Mouse (Mus musculus) MEL (cell line): ENCODE measurements around the gene Rab8a. TPM values are rescaled to one million over a fixed set of nuclear protein-coding genes. Genes with fewer than 3 reads are reported as not detected.

ENCODE experiments used
- DNase-seq: peaks from one replicate; pipeline ENCODE4 v3.0.0; 2011; ENCODE audit warnings: low read depth, low spot score
- H3K27ac ChIP-seq: 2 replicates; pipeline ENCODE4 v1.5.1; 2012; ENCODE audit warnings: low read depth, mild to moderate bottlenecking, control low read depth, low read length, moderate library complexity; ENCODE audit not compliant: control insufficient read depth
- H3K27me3 ChIP-seq, 2 experiments: fragments of 150-350 bp in 1 of 2; sonication (generic) in 1 of 2; 2 replicates each; pipeline ENCODE4 v1.6.1; 2012; ENCODE audit warnings: low read length in 2 of 2, mild to moderate bottlenecking in 2 of 2, improper control_type of control experiment in 1 of 2, moderate library complexity in 1 of 2; ENCODE audit not compliant: insufficient read depth in 2 of 2, control insufficient read depth in 1 of 2
- H3K36me3 ChIP-seq, 2 experiments: 2 replicates each; pipeline ENCODE4 v1.6.1; 2012 to 2014; ENCODE audit warnings: low read length in 2 of 2, improper control_type of control experiment in 1 of 2, inconsistent platforms in 1 of 2, mild to moderate bottlenecking in 1 of 2; ENCODE audit not compliant: insufficient read depth in 2 of 2, control insufficient read depth in 1 of 2
- H3K4me1 ChIP-seq, 2 experiments: fragments of 150-350 bp in 1 of 2; sonication (generic) in 1 of 2; 2 replicates each; pipeline ENCODE4 v1.6.1; 2012; ENCODE audit warnings: low read length in 2 of 2, improper control_type of control experiment in 1 of 2, mild to moderate bottlenecking in 1 of 2; ENCODE audit not compliant: insufficient read depth in 2 of 2, control insufficient read depth in 1 of 2
- H3K4me3 ChIP-seq, 2 experiments: fragments of 150-350 bp in 1 of 2; sonication (generic) in 1 of 2; 2 replicates each; pipeline ENCODE4 v1.5.1; 2012; ENCODE audit warnings: low read depth in 2 of 2, low read length in 2 of 2, mild to moderate bottlenecking in 2 of 2, moderate library complexity in 2 of 2, control low read depth in 1 of 2, improper control_type of control experiment in 1 of 2; ENCODE audit not compliant: control insufficient read depth in 1 of 2, insufficient read depth in 1 of 2
- H3K79me2 ChIP-seq: 2 replicates; pipeline ENCODE4 v1.6.1; 2012; ENCODE audit warnings: mild to moderate bottlenecking, low read length, moderate library complexity; ENCODE audit not compliant: control insufficient read depth, poor library complexity, insufficient read depth
- H3K9ac ChIP-seq: 2 replicates; pipeline ENCODE4 v1.6.1; 2012; ENCODE audit warnings: low read depth, mild to moderate bottlenecking, control low read depth, low read length, moderate library complexity; ENCODE audit not compliant: control insufficient read depth, poor library complexity, severe bottlenecking
- H3K9me3 ChIP-seq: fragments of 150-350 bp; sonication (generic); replicated peaks from 2 replicates; pipeline ENCODE4 v1.6.1; 2012; ENCODE audit warnings: mild to moderate bottlenecking, low read length, improper control_type of control experiment, moderate library complexity; ENCODE audit not compliant: insufficient read depth
- BHLHE40 ChIP-seq: IDR thresholded peaks from 2 replicates; pipeline ENCODE4 v1.6.1; 2012; ENCODE audit warnings: low read depth, mild to moderate bottlenecking, inconsistent platforms, low read length, improper control_type of control experiment, borderline replicate concordance
- E2F4 ChIP-seq: IDR thresholded peaks from 2 replicates; pipeline ENCODE4 v1.6.1; 2011; ENCODE audit warnings: low read depth, low read length, improper control_type of control experiment, borderline replicate concordance
- ELF1 ChIP-seq: IDR thresholded peaks from 2 replicates; pipeline ENCODE4 v1.6.1; 2014; ENCODE audit warnings: low read depth, mild to moderate bottlenecking, inconsistent platforms, low read length, improper control_type of control experiment, moderate library complexity
- EP300 ChIP-seq, 2 experiments: IDR thresholded peaks; 2 replicates each; pipeline ENCODE4 v1.6.1; 2011; ENCODE audit warnings: improper control_type of control experiment in 2 of 2, low read length in 2 of 2, low read depth in 1 of 2, mild to moderate bottlenecking in 1 of 2
- ETS1 ChIP-seq: IDR thresholded peaks from 2 replicates; pipeline ENCODE4 v1.6.1; 2012; ENCODE audit warnings: low read depth, mild to moderate bottlenecking, inconsistent platforms, low read length, improper control_type of control experiment, moderate library complexity
- JUND ChIP-seq: IDR thresholded peaks from 2 replicates; pipeline ENCODE4 v1.6.1; 2011; ENCODE audit warnings: low read depth, mild to moderate bottlenecking, improper control_type of control experiment, low read length
- KAT2A ChIP-seq: conservative IDR thresholded peaks from 2 replicates; pipeline ENCODE4 v1.6.1; 2012; ENCODE audit warnings: low read depth, low read length, improper control_type of control experiment, inconsistent platforms
- MAFK ChIP-seq: IDR thresholded peaks from 2 replicates; pipeline ENCODE4 v1.6.1; 2011; ENCODE audit warnings: low read depth, mild to moderate bottlenecking, low read length, improper control_type of control experiment, borderline replicate concordance
- MAZ ChIP-seq: IDR thresholded peaks from 2 replicates; pipeline ENCODE4 v1.6.1; 2012; ENCODE audit warnings: low read depth, mild to moderate bottlenecking, inconsistent platforms, low read length, improper control_type of control experiment
- MEF2A ChIP-seq: IDR thresholded peaks from 2 replicates; pipeline ENCODE4 v1.6.1; 2014; ENCODE audit warnings: low read depth, mild to moderate bottlenecking, inconsistent platforms, low read length, improper control_type of control experiment; ENCODE audit not compliant: poor library complexity, insufficient replicate concordance, severe bottlenecking; ENCODE audit errors: extremely low read depth
- MYB ChIP-seq: IDR thresholded peaks from 2 replicates; pipeline ENCODE4 v1.6.1; 2011; ENCODE audit warnings: mild to moderate bottlenecking, low read depth, low read length, improper control_type of control experiment
- NRF1 ChIP-seq: IDR thresholded peaks from 2 replicates; pipeline ENCODE4 v1.6.1; 2014; ENCODE audit warnings: low read depth, mild to moderate bottlenecking, inconsistent platforms, low read length, improper control_type of control experiment, moderate library complexity; ENCODE audit not compliant: poor library complexity, insufficient read depth, severe bottlenecking
- POLR2A ChIP-seq, 2 experiments: IDR thresholded peaks; 2 replicates each; pipeline ENCODE4 v1.6.1; 2011 to 2012; ENCODE audit warnings: low read length in 2 of 2, mild to moderate bottlenecking in 2 of 2, control low read depth in 1 of 2, improper control_type of control experiment in 1 of 2, low read depth in 1 of 2, moderate library complexity in 1 of 2; ENCODE audit not compliant: control insufficient read depth in 1 of 2, insufficient read depth in 1 of 2, poor library complexity in 1 of 2
- RAD21 ChIP-seq: IDR thresholded peaks from 2 replicates; pipeline ENCODE4 v1.6.1; 2011; ENCODE audit warnings: mild to moderate bottlenecking, low read depth, low read length, improper control_type of control experiment
- RCOR1 ChIP-seq: IDR thresholded peaks from 2 replicates; pipeline ENCODE4 v1.6.1; 2012; ENCODE audit warnings: low read depth, mild to moderate bottlenecking, inconsistent platforms, low read length, improper control_type of control experiment
- SIN3A ChIP-seq: IDR thresholded peaks from 2 replicates; pipeline ENCODE4 v1.6.1; 2012; ENCODE audit warnings: low read length, improper control_type of control experiment, inconsistent platforms
- SMC3 ChIP-seq: IDR thresholded peaks from 2 replicates; pipeline ENCODE4 v1.6.1; 2011; ENCODE audit warnings: low read depth, low read length, improper control_type of control experiment
- TCF12 ChIP-seq: IDR thresholded peaks from 2 replicates; pipeline ENCODE4 v1.6.1; 2014; ENCODE audit warnings: low read depth, mild to moderate bottlenecking, inconsistent platforms, low read length, improper control_type of control experiment, moderate library complexity
- UBTF ChIP-seq: IDR thresholded peaks from 2 replicates; pipeline ENCODE4 v1.6.1; 2012; ENCODE audit warnings: low read depth, mild to moderate bottlenecking, inconsistent platforms, low read length, improper control_type of control experiment, moderate library complexity, borderline replicate concordance; ENCODE audit not compliant: insufficient read depth
- ZNF384 ChIP-seq: IDR thresholded peaks from 2 replicates; pipeline ENCODE4 v1.6.1; 2012; ENCODE audit warnings: low read depth, mild to moderate bottlenecking, inconsistent platforms, low read length, improper control_type of control experiment
- polyA plus RNA-seq, 2 experiments: library from polyadenylated mRNA; stranded (reverse) in 1 of 2; unstranded in 1 of 2; fragments of >175 nt in 1 of 2; fragments of >200 nt in 1 of 2; gene quantifications; 2 replicates each; pipeline versions ENCODE4 v1.2.1 to v1.2.4; 2012; ENCODE audit warnings: low replicate concordance in 2 of 2, low read depth in 1 of 2; ENCODE audit not compliant: insufficient read length in 2 of 2, insufficient read depth in 1 of 2, missing spikeins in 1 of 2
- total RNA-seq: library from RNA; depleted of rRNA; stranded (reverse); fragments of 300-350 nt; gene quantifications from 2 replicates; pipeline ENCODE4 v1.2.3, GENCODE M21; 2012

Gene Rab8a
- total and polyA plus RNA-seq, 3 experiments, result 97.4 to 139 TPM; not detected in 1

DNA sequence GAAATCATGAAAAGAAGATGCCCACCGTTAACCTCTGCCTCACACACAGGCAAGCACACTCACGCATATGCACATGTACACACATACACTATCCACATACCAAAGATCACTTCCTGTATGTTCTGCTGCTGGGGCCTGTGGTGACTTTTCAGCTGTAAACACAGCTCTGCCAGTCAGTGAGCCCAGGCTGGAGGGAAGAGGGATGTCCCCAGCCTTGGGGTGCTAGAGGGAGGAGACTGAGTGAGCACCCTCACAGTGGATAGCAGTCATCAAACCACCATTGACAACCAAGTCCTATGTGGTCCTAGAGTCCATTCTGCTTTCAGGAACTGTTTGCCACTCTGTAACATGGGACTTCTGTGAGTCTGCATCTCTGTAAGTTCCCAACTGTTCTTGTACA, 29.1 kb upstream of the Rab8a start:
- TF ChIP-seq TCF12 (no peak), BHLHE40 (no peak), MAZ (no peak), E2F4 (no peak), RAD21 (no peak), NRF1 (no peak), MEF2A (no peak), KAT2A (no peak)
- no peaks in the 10 kb centered on the region for H3K79me2 ChIP-seq
- no peak for DNase-seq
- no peaks in the 10 kb centered on the region; a peak in 1 of 4 replicates for H3K27me3 ChIP-seq
- H3K4me3 ChIP-seq, result no peak overlapping the region
- H3K9me3 ChIP-seq, result no peaks in the 10 kb centered on the region
- no peak overlapping the region for H3K9ac ChIP-seq
- H3K36me3 ChIP-seq, result no peaks in the 10 kb centered on the region
- H3K27ac ChIP-seq, result no peak overlapping the region
- H3K4me1 ChIP-seq, result no peaks in the 10 kb centered on the region

DNA sequence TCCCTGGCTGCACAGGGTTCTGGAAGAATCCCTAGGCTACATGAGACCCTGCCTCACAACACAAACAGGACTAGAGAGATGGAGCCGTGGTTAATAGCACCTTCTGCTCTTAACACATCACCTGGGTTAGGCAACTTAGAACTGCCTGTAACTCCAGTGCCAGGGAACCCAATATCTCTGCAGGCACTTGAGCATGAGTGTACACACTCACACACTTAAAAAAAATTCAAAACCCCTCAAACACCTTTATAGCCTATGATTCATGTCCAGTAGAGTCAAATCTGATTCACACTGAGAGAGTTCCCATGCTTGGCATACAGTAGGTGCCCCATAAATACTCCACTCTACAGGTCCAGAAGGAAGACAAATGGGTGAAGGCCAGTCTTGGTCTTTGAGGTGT, 28.6 kb upstream of the Rab8a start:
- H3K9ac ChIP-seq, result no peak overlapping the region
- no peak overlapping the region for H3K4me3 ChIP-seq
- no peaks in the 10 kb centered on the region for H3K4me1 ChIP-seq
- no peaks in the 10 kb centered on the region for H3K36me3 ChIP-seq
- TF ChIP-seq SMC3, result no peak
- no peak overlapping the region for H3K27ac ChIP-seq
- no peak for DNase-seq
- no peaks in the 10 kb centered on the region for H3K9me3 ChIP-seq
- H3K79me2 ChIP-seq, result no peaks in the 10 kb centered on the region
- H3K27me3 ChIP-seq, result no peaks in the 10 kb centered on the region; a peak in 1 of 4 replicates

DNA sequence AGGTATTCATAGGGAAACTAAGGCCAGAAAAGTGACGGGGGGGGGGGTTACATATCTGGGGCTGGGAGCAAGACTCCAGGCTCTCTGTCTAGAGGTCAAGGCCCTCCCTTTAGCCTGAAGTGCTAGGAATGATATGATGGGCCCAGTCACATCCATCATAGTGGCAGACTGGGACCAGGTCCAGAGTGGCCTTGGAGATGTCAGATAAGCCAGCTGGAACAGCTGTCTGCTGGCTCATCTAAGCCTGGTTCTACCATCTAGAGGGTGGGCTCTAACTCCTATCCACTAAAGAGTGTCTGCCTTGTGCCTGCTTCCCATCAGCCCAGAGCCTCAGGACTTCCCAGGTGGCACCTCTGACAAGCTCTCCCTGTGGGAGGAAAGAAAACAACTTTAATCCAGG, 28.1 kb upstream of the Rab8a start:
- no peaks in the 10 kb centered on the region for H3K9me3 ChIP-seq
- TF ChIP-seq ETS1 (no peak), UBTF (no peak), ZNF384 (no peak), POLR2A (IDR thresholded peaks at IDR 0.05; ENCODE audit: control insufficient read depth in 1 of 2, insufficient read depth in 1 of 2, low read depth in 1 of 2, low read length in 2 of 2, poor library complexity in 1 of 2) (no peak), EP300 (IDR thresholded peaks at IDR 0.05; ENCODE audit: low read depth in 1 of 2, low read length in 2 of 2) (no peak), JUND (no peak), MYB (no peak), RAD21 (no peak), ELF1 (no peak), RCOR1 (no peak), TCF12 (no peak), SIN3A (no peak), MAFK (no peak)
- no peak for DNase-seq
- no peaks in the 10 kb centered on the region for H3K36me3 ChIP-seq
- H3K9ac ChIP-seq, result no peak overlapping the region
- H3K27ac ChIP-seq, result no peak overlapping the region
- no peaks in the 10 kb centered on the region; a peak in 1 of 4 replicates for H3K27me3 ChIP-seq
- H3K4me3 ChIP-seq, result no peak overlapping the region
- H3K79me2 ChIP-seq, result no peaks in the 10 kb centered on the region
- no peaks in the 10 kb centered on the region for H3K4me1 ChIP-seq
